Mouse (Mus musculus): ENCODE data around the gene Cspg4. TPM values are rescaled to one million over a fixed set of nuclear protein-coding genes. Genes with fewer than 3 reads are reported as not detected.

Gene Cspg4
- polyA plus RNA-seq, 1 experiment from 2014 or later, result 10.5 TPM

GRCm38 (mm10) chr9:56881539-56882082 lies 16.8 kb downstream of the Cspg4 start:
- no peak overlapping the region for H3K4me2 ChIP-seq
- no peaks in the 10 kb centered on the region for H3K36me3 ChIP-seq
- H3K9ac ChIP-seq (replicated peaks), result no peak overlapping the region
- ATAC-seq (ENCODE audit: low FRiP score), result no peak
- WGBS, result 78% methylated on average over 3 of the region's 3 CpGs
- no peaks in the 10 kb centered on the region for H3K27me3 ChIP-seq (replicated peaks)
- H3K27ac ChIP-seq (replicated peaks), result peak overlapping the region; percentile 48
- no peak overlapping the region for H3K4me3 ChIP-seq (replicated peaks)
- peaks cover 20% of the 10 kb centered on the region for H3K4me1 ChIP-seq
- no peaks in the 10 kb centered on the region for H3K9me3 ChIP-seq (replicated peaks)

DNA sequence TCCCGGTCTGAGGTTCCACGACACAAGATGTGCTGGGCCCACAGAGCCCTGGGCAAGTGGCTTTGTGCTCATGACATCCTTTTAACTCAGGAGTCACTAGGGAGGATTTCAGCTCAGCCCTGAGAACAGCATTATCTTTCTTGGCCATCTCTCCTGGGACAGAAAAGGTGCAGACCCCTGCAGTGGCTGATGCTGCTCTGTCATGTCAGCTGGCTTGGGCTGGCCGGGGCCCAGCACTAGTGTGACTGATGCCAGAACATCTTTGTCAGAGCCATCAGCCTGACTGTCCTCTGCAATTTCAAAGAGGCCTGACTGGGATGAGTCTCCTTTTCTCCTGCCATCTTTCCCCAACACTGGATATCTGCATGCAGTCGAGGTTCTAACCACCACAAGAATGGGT lies 17.4 kb downstream of the Cspg4 start:
- Histone ChIP-seq H3K4me3 (replicated peaks) (no peak overlapping the region), H3K4me1 (peaks cover 15% of the 10 kb centered on the region), H3K27ac (replicated peaks) (peak overlapping the region; percentile 48; the same call in 1 of the 2 replicates), H3K27me3 (replicated peaks) (no peaks in the 10 kb centered on the region), H3K9ac (replicated peaks) (no peak overlapping the region), H3K4me2 (no peak overlapping the region), H3K9me3 (replicated peaks) (no peaks in the 10 kb centered on the region), H3K36me3 (no peaks in the 10 kb centered on the region)
- no peak for ATAC-seq (ENCODE audit: low FRiP score)
- 60% methylated on average over 4 of the region's 4 CpGs for WGBS

DNA sequence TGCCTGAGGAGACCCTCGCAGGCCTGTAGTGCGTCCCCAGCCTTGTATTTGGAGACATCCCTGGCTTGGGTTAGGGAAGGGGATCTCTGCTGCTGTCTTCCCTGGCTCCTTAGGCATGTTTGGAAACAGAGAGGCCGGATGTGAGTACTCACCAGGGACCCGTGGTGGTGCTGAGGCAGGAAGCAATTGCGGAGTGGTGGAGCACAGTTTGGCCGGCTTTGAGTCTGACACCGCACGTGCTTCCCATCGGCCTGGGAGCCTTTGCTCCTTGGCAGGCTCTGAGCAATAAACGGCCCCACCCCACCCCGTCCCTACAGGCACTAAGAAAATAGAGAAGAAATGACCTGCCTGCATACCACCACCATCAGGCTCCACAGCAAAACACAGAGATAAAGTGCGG lies 18.0 kb downstream of the Cspg4 start:
- Histone ChIP-seq H3K9ac (replicated peaks) (no peak overlapping the region), H3K9me3 (replicated peaks) (no peaks in the 10 kb centered on the region), H3K4me1 (peaks cover 15% of the 10 kb centered on the region), H3K36me3 (no peaks in the 10 kb centered on the region), H3K27me3 (replicated peaks) (no peaks in the 10 kb centered on the region), H3K4me2 (no peak overlapping the region), H3K4me3 (replicated peaks) (no peak overlapping the region), H3K27ac (replicated peaks) (peak overlapping the region; percentile 48; the same call in 1 of the 2 replicates)
- WGBS, result 61% methylated on average over 12 of the region's 12 CpGs
- no peak for ATAC-seq (ENCODE audit: low FRiP score)

- 85% methylated on average over 7 of the region's 7 CpGs for WGBS
- Histone ChIP-seq H3K9me3 (replicated peaks) (no peaks in the 10 kb centered on the region), H3K9ac (replicated peaks) (no peak overlapping the region), H3K36me3 (no peaks in the 10 kb centered on the region), H3K4me3 (replicated peaks) (no peak overlapping the region), H3K27me3 (replicated peaks) (no peaks in the 10 kb centered on the region; the same call in 1 of the 2 replicates), H3K4me1 (peaks cover 15% of the 10 kb centered on the region), H3K27ac (replicated peaks) (no peak overlapping the region), H3K4me2 (no peak overlapping the region)
- ATAC-seq (ENCODE audit: low FRiP score), result no peak
These were observed 18.6 kb downstream of the Cspg4 start for GRCm38 (mm10) chr9:56883470-56883869.

DNA sequence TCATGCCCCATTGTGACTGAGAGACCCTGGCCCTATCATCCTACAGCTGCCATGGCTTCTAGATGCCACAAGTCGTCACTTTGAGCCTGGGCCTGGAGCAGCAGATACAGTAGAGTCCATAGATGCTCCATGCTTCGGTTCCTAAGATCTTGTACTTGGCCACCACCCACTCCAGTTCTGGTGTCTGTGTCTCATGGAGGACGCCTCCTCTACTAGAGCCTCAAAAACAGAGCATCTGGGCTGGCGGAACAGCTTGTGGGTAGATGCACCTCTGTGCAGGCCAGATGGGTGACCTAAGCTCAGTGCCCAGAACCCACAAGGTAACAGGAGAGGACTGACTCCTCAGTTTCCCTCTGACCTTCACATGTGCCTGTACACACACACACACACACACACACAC lies 19.5 kb downstream of the Cspg4 start:
- Histone ChIP-seq H3K4me1 (peaks cover 15% of the 10 kb centered on the region), H3K27me3 (replicated peaks) (no peaks in the 10 kb centered on the region; the same call in 1 of the 2 replicates), H3K9ac (replicated peaks) (no peak overlapping the region), H3K4me2 (no peak overlapping the region), H3K9me3 (replicated peaks) (no peaks in the 10 kb centered on the region), H3K27ac (replicated peaks) (no peak overlapping the region), H3K36me3 (no peaks in the 10 kb centered on the region), H3K4me3 (replicated peaks) (no peak overlapping the region)
- 82% methylated on average over 4 of the region's 4 CpGs for WGBS
- ATAC-seq (ENCODE audit: low FRiP score), result no peak

- Histone ChIP-seq H3K9me3 (replicated peaks) (no peaks in the 10 kb centered on the region), H3K36me3 (no peaks in the 10 kb centered on the region), H3K4me3 (replicated peaks) (no peak overlapping the region), H3K4me2 (no peak overlapping the region), H3K27me3 (replicated peaks) (peaks cover 4% of the 10 kb centered on the region), H3K27ac (replicated peaks) (no peak overlapping the region), H3K4me1 (peaks cover 22% of the 10 kb centered on the region), H3K9ac (replicated peaks) (no peak overlapping the region)
- WGBS, result 64% methylated on average over 13 of the region's 13 CpGs
- ATAC-seq (ENCODE audit: low FRiP score), result no peak
These were observed 21.3 kb downstream of the Cspg4 start for GRCm38 (mm10) chr9:56886113-56886512.

- ATAC-seq (ENCODE audit: low FRiP score), result no peak
- WGBS, result 93% methylated on average over 15 of the region's 15 CpGs
- Histone ChIP-seq H3K9ac (replicated peaks) (no peak overlapping the region), H3K4me3 (replicated peaks) (no peak overlapping the region), H3K4me1 (peaks cover 23% of the 10 kb centered on the region), H3K27me3 (replicated peaks) (peaks cover 4% of the 10 kb centered on the region), H3K9me3 (replicated peaks) (no peaks in the 10 kb centered on the region), H3K4me2 (no peak overlapping the region), H3K27ac (replicated peaks) (no peak overlapping the region), H3K36me3 (no peaks in the 10 kb centered on the region)
These were observed 21.8 kb downstream of the Cspg4 start for GRCm38 (mm10) chr9:56886601-56887000.

- H3K4me2 ChIP-seq, result no peak overlapping the region
- H3K4me3 ChIP-seq (replicated peaks), result no peak overlapping the region
- H3K9ac ChIP-seq (replicated peaks), result no peak overlapping the region
- H3K27me3 ChIP-seq (replicated peaks), result peaks cover 4% of the 10 kb centered on the region
- H3K4me1 ChIP-seq, result peaks cover 18% of the 10 kb centered on the region
- no peak for ATAC-seq (ENCODE audit: low FRiP score)
- no peaks in the 10 kb centered on the region for H3K36me3 ChIP-seq
- 94% methylated on average over 16 of the region's 16 CpGs for WGBS
- H3K27ac ChIP-seq (replicated peaks), result no peak overlapping the region
- H3K9me3 ChIP-seq (replicated peaks), result no peaks in the 10 kb centered on the region
These were observed 22.7 kb downstream of the Cspg4 start for GRCm38 (mm10) chr9:56887581-56887980.

DNA sequence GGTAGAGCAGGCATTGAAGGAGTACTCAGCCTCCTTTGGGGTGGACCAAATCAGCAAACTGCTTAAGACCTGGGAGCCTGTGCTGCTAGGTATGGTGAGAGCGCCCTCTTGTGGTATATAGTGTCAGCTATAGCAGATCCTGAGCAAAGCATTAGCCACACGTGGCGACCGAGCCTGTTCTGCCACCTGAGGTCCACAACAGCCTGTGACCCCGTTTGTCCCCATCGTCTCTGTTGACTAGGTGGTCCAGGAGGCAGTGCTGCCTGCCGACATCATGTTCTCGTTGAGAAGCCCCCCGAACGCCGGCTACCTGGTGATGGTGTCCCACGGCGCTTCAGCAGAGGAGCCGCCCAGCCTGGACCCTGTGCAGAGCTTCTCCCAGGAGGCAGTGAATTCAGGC lies 25.0 kb downstream of the Cspg4 start:
- Histone ChIP-seq H3K27me3 (replicated peaks) (peaks cover 7% of the 10 kb centered on the region), H3K27ac (replicated peaks) (no peak overlapping the region), H3K4me3 (replicated peaks) (peak overlapping the region; percentile 29), H3K9ac (replicated peaks) (peak overlapping the region; percentile 27; the same call in 1 of the 2 replicates), H3K4me1 (peaks cover 25% of the 10 kb centered on the region), H3K36me3 (no peaks in the 10 kb centered on the region), H3K9me3 (replicated peaks) (no peaks in the 10 kb centered on the region), H3K4me2 (peak overlapping the region; percentile 62)
- 7% methylated on average over 14 of the region's 14 CpGs for WGBS
- peak; percentile 71 for ATAC-seq (ENCODE audit: low FRiP score)

DNA sequence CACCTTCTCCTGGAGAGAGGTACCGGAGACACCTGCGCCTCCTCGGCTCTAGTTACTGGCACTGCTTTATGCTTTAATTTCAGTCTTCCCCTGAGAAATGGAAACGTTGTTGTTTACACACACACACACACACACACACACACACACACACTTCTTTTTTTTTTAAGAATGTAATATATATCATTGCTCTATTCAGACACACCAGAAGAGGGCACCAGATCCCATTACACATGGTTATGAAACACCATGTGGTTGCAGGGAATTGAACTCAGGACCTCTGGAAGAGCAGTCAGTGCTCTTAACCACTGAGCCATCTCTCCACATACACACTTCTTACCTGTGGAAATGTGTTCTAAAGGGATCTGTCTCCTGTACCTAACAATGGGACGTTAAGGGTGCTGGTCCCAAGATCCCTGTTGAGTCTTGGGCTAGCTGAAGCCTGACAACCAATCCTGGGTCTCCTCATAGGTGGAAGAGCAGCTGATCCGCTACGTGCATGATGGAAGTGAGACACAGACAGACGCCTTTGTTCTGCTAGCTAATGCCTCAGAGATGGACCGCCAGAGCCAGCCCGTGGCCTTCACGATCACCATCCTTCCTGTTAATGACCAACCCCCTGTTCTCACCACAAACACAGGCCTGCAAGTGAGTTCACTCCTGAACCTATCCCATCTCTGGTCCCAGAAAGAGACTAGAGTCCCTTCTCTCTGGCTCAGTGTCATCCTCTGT lies 25.9 kb downstream of the Cspg4 start:
- 0 out of 2 replicates have a peak overlapping the region, but pooled peaks have one; percentile 27 for H3K9ac ChIP-seq (replicated peaks)
- no peaks in the 10 kb centered on the region for H3K36me3 ChIP-seq
- H3K4me2 ChIP-seq, result peak overlapping the region; percentile 62; the same call in 1 of the 2 replicates
- no peak for ATAC-seq (ENCODE audit: low FRiP score)
- H3K9me3 ChIP-seq (replicated peaks), result no peaks in the 10 kb centered on the region
- peaks cover 25% of the 10 kb centered on the region for H3K4me1 ChIP-seq
- no peak overlapping the region for H3K4me3 ChIP-seq (replicated peaks)
- no peak overlapping the region for H3K27ac ChIP-seq (replicated peaks)
- H3K27me3 ChIP-seq (replicated peaks), result peaks cover 7% of the 10 kb centered on the region
- WGBS, result 73% methylated on average over 11 of the region's 11 CpGs

GRCm38 (mm10) chr9:56891517-56892011 lies 26.7 kb downstream of the Cspg4 start:
- peak overlapping the region; percentile 33; the same call in 1 of the 2 replicates for H3K9ac ChIP-seq (replicated peaks)
- peak; percentile 32; the same call in 1 of the 2 replicates for ATAC-seq (ENCODE audit: low FRiP score)
- peak overlapping the region; percentile 50 for H3K4me2 ChIP-seq
- no peaks in the 10 kb centered on the region for H3K9me3 ChIP-seq (replicated peaks)
- H3K27me3 ChIP-seq (replicated peaks), result peaks cover 7% of the 10 kb centered on the region
- peaks cover 25% of the 10 kb centered on the region for H3K4me1 ChIP-seq
- H3K36me3 ChIP-seq, result no peaks in the 10 kb centered on the region
- 28% methylated on average over 12 of the region's 12 CpGs for WGBS
- H3K27ac ChIP-seq (replicated peaks), result no peak overlapping the region
- H3K4me3 ChIP-seq (replicated peaks), result no peak overlapping the region

DNA sequence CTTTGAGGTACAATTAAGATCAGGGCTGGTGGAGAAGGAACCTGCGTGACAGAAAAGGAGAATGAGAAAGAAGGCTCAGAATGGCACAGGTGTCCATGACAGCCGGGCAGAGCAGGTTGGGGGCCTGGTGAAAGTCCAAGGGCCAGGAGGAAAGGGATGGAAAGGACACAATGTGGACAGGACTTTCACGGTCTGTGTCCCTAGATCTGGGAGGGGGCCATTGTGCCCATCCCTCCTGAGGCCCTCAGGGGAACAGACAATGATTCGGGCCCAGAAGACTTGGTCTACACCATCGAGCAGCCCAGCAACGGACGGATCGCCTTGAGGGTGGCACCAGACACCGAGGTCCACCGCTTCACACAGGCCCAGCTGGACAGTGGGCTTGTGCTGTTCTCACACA lies 27.3 kb downstream of the Cspg4 start:
- Histone ChIP-seq H3K4me2 (peak overlapping the region; percentile 50; the same call in 1 of the 2 replicates), H3K4me3 (replicated peaks) (no peak overlapping the region), H3K9me3 (replicated peaks) (no peaks in the 10 kb centered on the region), H3K9ac (replicated peaks) (no peak overlapping the region), H3K36me3 (no peaks in the 10 kb centered on the region), H3K4me1 (peaks cover 25% of the 10 kb centered on the region), H3K27me3 (replicated peaks) (peaks cover 7% of the 10 kb centered on the region), H3K27ac (replicated peaks) (no peak overlapping the region)
- ATAC-seq (ENCODE audit: low FRiP score), result no peak
- 90% methylated on average over 10 of the region's 10 CpGs for WGBS
